Mouse (Mus musculus): ENCODE results near the gene Dclk1.

- no peak for TF ChIP-seq CTCF (conservative IDR thresholded peaks at IDR 0.05; ENCODE audit: insufficient read depth, insufficient read length, low read depth, low read length)
- TF ChIP-seq POLR2A (IDR thresholded peaks at IDR 0.05; ENCODE audit: low read depth, low read length), result no peak
These were observed 304.9 kb downstream of the Dclk1 start for GRCm38 (mm10) chr3:55547106-55547505.

Data from kidney, adult 2 months (tissue).